Mouse (Mus musculus) mesoderm, embryonic 11.5 days (tissue): ENCODE results near the gene Fbxo21.
A peak's percentile ranks its signal among the peaks of the same experiment; 100 is the strongest.

Source experiments
- DNase-seq: peaks from one replicate; pipeline ENCODE4 v3.0.0-alpha.2; 2012; ENCODE audit warnings: low read depth, low spot score

Fbxo21 gene

GRCm38 (mm10) chr5:117980921-117981320 lies 4.4 kb downstream of the Fbxo21 start:
- no peak for DNase-seq

GRCm38 (mm10) chr5:117981943-117982342 lies 5.4 kb downstream of the Fbxo21 start:
- DNase-seq = no peak

GRCm38 (mm10) chr5:117986327-117986726 lies 9.8 kb downstream of the Fbxo21 start:
- no peak for DNase-seq

- no peak for DNase-seq
Observed at GRCm38 (mm10) chr5:117987891-117988290, 11.4 kb downstream of the Fbxo21 start.

- DNase-seq = no peak
Observed at GRCm38 (mm10) chr5:117988367-117988766, 11.8 kb downstream of the Fbxo21 start.

GRCm38 (mm10) chr5:117989773-117990172 lies 13.2 kb downstream of the Fbxo21 start:
- DNase-seq = no peak

- no peak for DNase-seq
Observed at GRCm38 (mm10) chr5:117990957-117991356, 14.4 kb downstream of the Fbxo21 start.

GRCm38 (mm10) chr5:117993550-117993949 lies 17.0 kb downstream of the Fbxo21 start:
- DNase-seq = no peak

GRCm38 (mm10) chr5:117995372-117995901 lies 18.9 kb downstream of the Fbxo21 start:
- DNase-seq = no peak

GRCm38 (mm10) chr5:117995911-117996310 lies 19.4 kb downstream of the Fbxo21 start:
- DNase-seq = no peak

- no peak for DNase-seq
Observed at GRCm38 (mm10) chr5:117996581-117996980, 20.1 kb downstream of the Fbxo21 start.

GRCm38 (mm10) chr5:117997434-117997970 lies 21.0 kb downstream of the Fbxo21 start:
- DNase-seq = no peak

- DNase-seq = no peak
Observed at GRCm38 (mm10) chr5:117999061-117999460, 22.5 kb downstream of the Fbxo21 start.

- DNase-seq = no peak
Observed at GRCm38 (mm10) chr5:117999584-117999983, 23.1 kb downstream of the Fbxo21 start.

GRCm38 (mm10) chr5:118002059-118002458 lies 25.5 kb downstream of the Fbxo21 start:
- peak; percentile 78 for DNase-seq

GRCm38 (mm10) chr5:118004619-118005018 lies 28.1 kb downstream of the Fbxo21 start:
- peak; percentile 48 for DNase-seq

GRCm38 (mm10) chr5:118005728-118006127 lies 29.2 kb downstream of the Fbxo21 start:
- no peak for DNase-seq

- DNase-seq = no peak
Observed at GRCm38 (mm10) chr5:118008344-118008743, 31.8 kb downstream of the Fbxo21 start.

- no peak for DNase-seq
Observed at GRCm38 (mm10) chr5:118010872-118011271, 34.3 kb downstream of the Fbxo21 start.

- no peak for DNase-seq
Observed at GRCm38 (mm10) chr5:118011796-118012195, 35.3 kb downstream of the Fbxo21 start.

GRCm38 (mm10) chr5:118015028-118015427 lies 38.5 kb downstream of the Fbxo21 start:
- DNase-seq = no peak

- no peak for DNase-seq
Observed at GRCm38 (mm10) chr5:118015669-118016068, 39.1 kb downstream of the Fbxo21 start.

- no peak for DNase-seq
Observed at GRCm38 (mm10) chr5:118017527-118017926, 41.0 kb downstream of the Fbxo21 start.

GRCm38 (mm10) chr5:118019905-118020304 lies 43.4 kb downstream of the Fbxo21 start:
- no peak for DNase-seq
